Mouse (Mus musculus) stomach, embryonic 14.5 days (tissue): ENCODE measurements at regions not wholly inside any gene's neighbourhood (a gene's known extent, or its start where the extent isn't known, plus 50 kb on each side); places are given as distances from the start of the nearest gene placed in this dataset.

Source experiments
- ATAC-seq: fragments of 200-750 bp; cut with Nextera tagmentation; 2 replicates; pipeline ENCODE4 v1.8.0; 2017; ENCODE audit warnings: low read depth, moderate TSS enrichment; ENCODE audit not compliant: insufficient number of reproducible peaks, insufficient read depth, low FRiP score
- H3K27ac ChIP-seq: fragments of 300-500 bp; sonication (generic); 2 replicates; pipeline ENCODE4 v1.5.1; 2014; ENCODE audit warnings: mild to moderate bottlenecking, low read length, moderate library complexity, mixed read lengths
- H3K27me3 ChIP-seq: fragments of 300-500 bp; sonication (generic); 2 replicates; pipeline ENCODE4 v1.6.1; 2014; ENCODE audit warnings: low read length, control low read depth, mixed read lengths; ENCODE audit not compliant: control insufficient read depth, insufficient read depth
- H3K36me3 ChIP-seq: fragments of 300-500 bp; sonication (generic); 2 replicates; pipeline ENCODE4 v1.6.1; 2014; ENCODE audit warnings: mild to moderate bottlenecking, control low read depth, low read length, moderate library complexity, mixed read lengths; ENCODE audit not compliant: control insufficient read depth, insufficient read depth
- H3K4me1 ChIP-seq: fragments of 300-500 bp; sonication (generic); 2 replicates; pipeline ENCODE4 v1.6.1; 2014; ENCODE audit warnings: low read length, control low read depth, mixed read lengths; ENCODE audit not compliant: control insufficient read depth, insufficient read depth
- H3K4me2 ChIP-seq: fragments of 300-500 bp; sonication (generic); replicated peaks from 2 replicates; pipeline ENCODE4 v1.6.1; 2014; ENCODE audit warnings: low read depth, low read length, control low read depth
- H3K4me3 ChIP-seq: fragments of 300-500 bp; sonication (generic); 2 replicates; pipeline ENCODE4 v1.5.1; 2014; ENCODE audit warnings: low read depth, low read length, control low read depth
- H3K9ac ChIP-seq: fragments of 300-500 bp; sonication (generic); replicated peaks from 2 replicates; pipeline ENCODE4 v1.6.1; 2014; ENCODE audit warnings: low read depth, mild to moderate bottlenecking, control low read depth, low read length, moderate library complexity, mixed read lengths
- H3K9me3 ChIP-seq: fragments of 300-500 bp; sonication (generic); 2 replicates; pipeline ENCODE4 v1.6.1; 2016; ENCODE audit warnings: low read depth, low read length, control low read depth; ENCODE audit not compliant: control insufficient read depth
- WGBS: fragments of 180-500 bp; shearing (Covaris S2); extraction: QIAGEN DNeasy Blood & Tissue Kit; methylation state at CpG from one replicate; pipeline ENCODE4 v1.1.7; 2014; 5-methylcytosine and 5-hydroxymethylcytosine counted together

GRCm38 (mm10) chr1:90490335-90490734 is 112.4 kb upstream of the Cops8 start:
- no peaks in the 10 kb centered on the region for H3K9me3 ChIP-seq
- no peak overlapping the region for H3K27ac ChIP-seq
- no peaks in the 10 kb centered on the region for H3K27me3 ChIP-seq
- H3K4me1 ChIP-seq, result 0 out of 2 replicates have a peak, but pooled peaks cover 6% of the 10 kb centered on the region
- no peak overlapping the region for H3K4me2 ChIP-seq
- ATAC-seq, result no peak
- no peak overlapping the region for H3K4me3 ChIP-seq
- H3K36me3 ChIP-seq, result no peaks in the 10 kb centered on the region
- WGBS, result 52% methylated on average over 10 of the region's 10 CpGs
- no peak overlapping the region for H3K9ac ChIP-seq

- WGBS, result 32% methylated on average over 7 of the region's 7 CpGs
- no peak overlapping the region for H3K4me2 ChIP-seq
- H3K27me3 ChIP-seq, result no peaks in the 10 kb centered on the region
- no peak overlapping the region for H3K9ac ChIP-seq
- no peaks in the 10 kb centered on the region for H3K9me3 ChIP-seq
- H3K4me3 ChIP-seq, result no peak overlapping the region
- ATAC-seq, result no peak
- no peak overlapping the region for H3K27ac ChIP-seq
- no peaks in the 10 kb centered on the region for H3K36me3 ChIP-seq
- H3K4me1 ChIP-seq, result 0 out of 2 replicates have a peak, but pooled peaks cover 4% of the 10 kb centered on the region
Observed at GRCm38 (mm10) chr1:90493481-90493880, 109.3 kb upstream of the Cops8 start.

- Histone ChIP-seq H3K4me2 (no peak overlapping the region), H3K36me3 (no peaks in the 10 kb centered on the region), H3K27ac (no peak overlapping the region), H3K27me3 (no peaks in the 10 kb centered on the region), H3K9me3 (peaks cover 5% of the 10 kb centered on the region; the same call in 1 of the 2 replicates), H3K4me1 (0 out of 2 replicates have a peak, but pooled peaks cover 4% of the 10 kb centered on the region), H3K4me3 (no peak overlapping the region), H3K9ac (no peak overlapping the region)
- no peak for ATAC-seq
- WGBS, result 78% methylated on average over 9 of the region's 9 CpGs
Observed at GRCm38 (mm10) chr1:90495174-90495573, 107.6 kb upstream of the Cops8 start.

GRCm38 (mm10) chr1:90497568-90497967 is 105.2 kb upstream of the Cops8 start:
- no peak for ATAC-seq
- Histone ChIP-seq H3K4me1 (0 out of 2 replicates have a peak, but pooled peaks cover 4% of the 10 kb centered on the region), H3K9me3 (peaks cover 5% of the 10 kb centered on the region; the same call in 1 of the 2 replicates), H3K4me3 (no peak overlapping the region), H3K9ac (no peak overlapping the region), H3K4me2 (no peak overlapping the region), H3K27me3 (no peaks in the 10 kb centered on the region), H3K36me3 (no peaks in the 10 kb centered on the region), H3K27ac (no peak overlapping the region)

GRCm38 (mm10) chr1:90501373-90501772 is 101.4 kb upstream of the Cops8 start:
- ATAC-seq, result no peak

GRCm38 (mm10) chr1:90502371-90502770 is 100.4 kb upstream of the Cops8 start:
- Histone ChIP-seq H3K4me3 (no peak overlapping the region), H3K36me3 (no peaks in the 10 kb centered on the region), H3K9ac (no peak overlapping the region), H3K27me3 (no peaks in the 10 kb centered on the region), H3K4me2 (no peak overlapping the region), H3K27ac (no peak overlapping the region), H3K4me1 (0 out of 2 replicates have a peak, but pooled peaks cover 9% of the 10 kb centered on the region), H3K9me3 (peaks cover 5% of the 10 kb centered on the region; the same call in 1 of the 2 replicates)
- no peak for ATAC-seq
- 90% methylated on average over 3 of the region's 3 CpGs for WGBS

More at GRCm38 (mm10) chr1:90501373-90501772, 101.4 kb upstream of the Cops8 start:
- H3K27me3 ChIP-seq, result no peaks in the 10 kb centered on the region
- H3K36me3 ChIP-seq, result no peaks in the 10 kb centered on the region
- H3K4me1 ChIP-seq, result 0 out of 2 replicates have a peak, but pooled peaks cover 9% of the 10 kb centered on the region
- no peak overlapping the region for H3K9ac ChIP-seq
- no peak overlapping the region for H3K4me2 ChIP-seq
- H3K27ac ChIP-seq, result no peak overlapping the region
- peaks cover 5% of the 10 kb centered on the region; the same call in 1 of the 2 replicates for H3K9me3 ChIP-seq
- H3K4me3 ChIP-seq, result no peak overlapping the region

GRCm38 (mm10) chr1:90502771-90503540 is 99.8 kb upstream of the Cops8 start:
- no peaks in the 10 kb centered on the region for H3K36me3 ChIP-seq
- peaks cover 5% of the 10 kb centered on the region; the same call in 1 of the 2 replicates for H3K9me3 ChIP-seq
- H3K4me1 ChIP-seq, result 0 out of 2 replicates have a peak, but pooled peaks cover 9% of the 10 kb centered on the region
- H3K4me3 ChIP-seq, result no peak overlapping the region
- no peaks in the 10 kb centered on the region for H3K27me3 ChIP-seq
- no peak overlapping the region for H3K4me2 ChIP-seq
- H3K9ac ChIP-seq, result no peak overlapping the region
- ATAC-seq, result no peak
- H3K27ac ChIP-seq, result no peak overlapping the region
- WGBS, result 80% methylated on average over 8 of the region's 8 CpGs

GRCm38 (mm10) chr1:90504583-90505080 is 98.1 kb upstream of the Cops8 start:
- 24% methylated on average over 8 of the region's 8 CpGs for WGBS
- H3K27me3 ChIP-seq, result no peaks in the 10 kb centered on the region
- no peak overlapping the region for H3K4me3 ChIP-seq
- peaks cover 2% of the 10 kb centered on the region; the same call in 1 of the 2 replicates for H3K9me3 ChIP-seq
- no peak overlapping the region for H3K4me2 ChIP-seq
- H3K27ac ChIP-seq, result no peak overlapping the region
- 0 out of 2 replicates have a peak, but pooled peaks cover 9% of the 10 kb centered on the region for H3K4me1 ChIP-seq
- no peaks in the 10 kb centered on the region for H3K36me3 ChIP-seq
- ATAC-seq, result no peak
- H3K9ac ChIP-seq, result no peak overlapping the region
